Mouse (Mus musculus): ENCODE measurements at regions not wholly inside any gene's neighbourhood (a gene's known extent, or its start where the extent isn't known, plus 50 kb on each side); places are given as distances from the start of the nearest gene placed in this dataset.

DNA sequence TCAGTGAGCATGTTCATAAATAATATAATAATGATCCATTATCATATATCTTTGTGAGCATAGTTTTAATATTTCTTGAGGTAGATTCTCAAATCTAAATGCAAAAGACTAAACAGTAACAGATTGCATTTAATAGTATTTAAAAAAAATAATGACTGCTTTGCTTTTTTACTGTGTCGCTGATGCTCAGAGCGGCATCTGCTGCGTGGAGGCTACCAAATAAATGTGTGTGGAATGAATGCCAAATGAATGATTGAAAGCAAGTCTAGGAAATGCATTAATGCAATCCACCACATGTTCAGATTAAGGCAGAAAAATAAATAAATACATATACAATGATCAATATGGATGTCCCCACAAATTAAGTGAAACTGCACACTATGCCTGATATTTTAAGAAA, 135.2 kb downstream of the Bard1 start:
- Histone ChIP-seq H3K9ac (no peak overlapping the region), H3K4me1 (no peaks in the 10 kb centered on the region), H3K9me3 (no peaks in the 10 kb centered on the region), H3K4me2 (no peak overlapping the region), H3K27me3 (no peaks in the 10 kb centered on the region), H3K27ac (no peak overlapping the region), H3K36me3 (no peaks in the 10 kb centered on the region), H3K4me3 (no peak overlapping the region)
- ATAC-seq (ENCODE audit: borderline replicate concordance, extremely low read depth, low FRiP score, low TSS enrichment), result no peak
- 86% methylated on average over 3 of the region's 3 CpGs for WGBS

GRCm38 (mm10) chr1:70964016-70964415, 138.9 kb downstream of the Bard1 start:
- no peaks in the 10 kb centered on the region for H3K36me3 ChIP-seq
- 71% methylated on average over 1 of the region's 1 CpGs for WGBS
- H3K27me3 ChIP-seq, result no peaks in the 10 kb centered on the region
- no peak for ATAC-seq (ENCODE audit: borderline replicate concordance, extremely low read depth, low FRiP score, low TSS enrichment)
- no peak overlapping the region for H3K27ac ChIP-seq
- H3K4me2 ChIP-seq, result no peak overlapping the region
- H3K9me3 ChIP-seq, result no peaks in the 10 kb centered on the region
- H3K9ac ChIP-seq, result no peak overlapping the region
- H3K4me3 ChIP-seq, result no peak overlapping the region
- no peaks in the 10 kb centered on the region for H3K4me1 ChIP-seq

- no peak overlapping the region for H3K4me2 ChIP-seq
Measured at GRCm38 (mm10) chr1:70946564-70946963, 156.4 kb downstream of the Bard1 start.

More at GRCm38 (mm10) chr1:70946564-70946963, 156.4 kb downstream of the Bard1 start:
- Histone ChIP-seq H3K27me3 (no peaks in the 10 kb centered on the region), H3K9me3 (no peaks in the 10 kb centered on the region), H3K27ac (no peak overlapping the region), H3K4me3 (no peak overlapping the region), H3K36me3 (no peaks in the 10 kb centered on the region), H3K9ac (no peak overlapping the region), H3K4me1 (no peaks in the 10 kb centered on the region)
- 65% methylated on average over 3 of the region's 3 CpGs for WGBS
- ATAC-seq (ENCODE audit: borderline replicate concordance, extremely low read depth, low FRiP score, low TSS enrichment), result 0 out of 2 replicates have a peak, but pooled peaks have one; percentile 42

Data from lung, embryonic 15.5 days (tissue).